Mouse (Mus musculus): Measurements from ENCODE around the gene Bach1. TPM values are rescaled to one million over a fixed set of nuclear protein-coding genes. Genes with fewer than 3 reads are reported as not detected.
A peak's percentile ranks its signal among the peaks of the same experiment; 100 is the strongest.

Gene Bach1
- total and polyA plus RNA-seq, 2 experiments = 8.2 to 28.9 TPM

- TF ChIP-seq CTCF (IDR thresholded peaks at IDR 0.05; ENCODE audit: low read depth, low read length) (no peak), POLR2A (IDR thresholded peaks at IDR 0.05; ENCODE audit: extremely low read depth, insufficient read depth, low read length) (no peak)
- 22% methylated on average over 4 of the region's 4 CpGs for WGBS
- no peak overlapping the region; the same call in 1 of the 2 replicates for H3K27ac ChIP-seq (replicated peaks; ENCODE audit: insufficient read depth, low read depth, low read length)
- H3K4me3 ChIP-seq (ENCODE audit: insufficient read depth, low read depth, low read length) = no peak overlapping the region
- no peaks in the 10 kb centered on the region for H3K27me3 ChIP-seq (ENCODE audit: control insufficient read depth, insufficient read depth, low read length)
- H3K4me1 ChIP-seq (ENCODE audit: control insufficient read depth, insufficient read depth, low read length) = peaks cover 9% of the 10 kb centered on the region
- H3K36me3 ChIP-seq (ENCODE audit: control insufficient read depth, insufficient read depth, low read length) = no peaks in the 10 kb centered on the region
- DNase-seq (ENCODE audit: extremely low read depth, low read depth, low spot score) = peak; percentile 89
- no peaks in the 10 kb centered on the region for H3K79me2 ChIP-seq (ENCODE audit: control insufficient read depth, insufficient read depth, low read length)
- no peak overlapping the region for H3K9ac ChIP-seq (ENCODE audit: low read depth, low read length)
Measured at GRCm38 (mm10) chr16:87690506-87690905, 8.2 kb upstream of the Bach1 start.

GRCm38 (mm10) chr16:87691102-87691501 lies 7.6 kb upstream of the Bach1 start:
- H3K9ac ChIP-seq (ENCODE audit: low read depth, low read length) = no peak overlapping the region
- H3K4me1 ChIP-seq (ENCODE audit: control insufficient read depth, insufficient read depth, low read length) = peaks cover 9% of the 10 kb centered on the region
- no peak overlapping the region for H3K4me3 ChIP-seq (ENCODE audit: insufficient read depth, low read depth, low read length)
- WGBS = 75% methylated on average over 4 of the region's 4 CpGs
- no peak for DNase-seq (ENCODE audit: extremely low read depth, low read depth, low spot score)
- peak overlapping the region; percentile 35 for H3K27ac ChIP-seq (replicated peaks; ENCODE audit: insufficient read depth, low read depth, low read length)
- no peaks in the 10 kb centered on the region for H3K36me3 ChIP-seq (ENCODE audit: control insufficient read depth, insufficient read depth, low read length)
- H3K79me2 ChIP-seq (ENCODE audit: control insufficient read depth, insufficient read depth, low read length) = no peaks in the 10 kb centered on the region
- TF ChIP-seq CTCF (IDR thresholded peaks at IDR 0.05; ENCODE audit: low read depth, low read length) = no peak
- no peak for TF ChIP-seq POLR2A (IDR thresholded peaks at IDR 0.05; ENCODE audit: extremely low read depth, insufficient read depth, low read length)
- H3K27me3 ChIP-seq (ENCODE audit: control insufficient read depth, insufficient read depth, low read length) = no peaks in the 10 kb centered on the region

DNA sequence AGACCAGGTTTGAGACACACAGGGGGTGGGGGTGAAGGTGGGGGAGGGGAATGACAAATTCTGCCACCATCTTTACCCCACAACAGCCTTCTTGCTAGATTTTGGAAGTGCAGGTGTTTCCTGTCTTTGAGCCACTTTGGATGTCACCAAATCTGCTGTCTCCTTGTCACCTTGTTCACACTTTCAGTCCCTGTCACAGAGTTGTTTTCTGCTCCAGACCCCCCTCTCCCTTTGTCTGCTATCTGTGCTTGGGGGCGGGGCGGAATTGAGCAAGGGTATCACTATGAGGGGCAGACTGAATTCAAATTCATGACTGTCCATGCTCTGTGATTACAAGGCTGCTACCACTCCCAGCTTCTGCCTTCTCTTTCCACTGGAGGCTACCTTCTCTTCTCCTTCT lies 6.2 kb upstream of the Bach1 start:
- Histone ChIP-seq H3K27me3 (ENCODE audit: control insufficient read depth, insufficient read depth, low read length) (no peaks in the 10 kb centered on the region), H3K27ac (replicated peaks; ENCODE audit: insufficient read depth, low read depth, low read length) (no peak overlapping the region), H3K79me2 (ENCODE audit: control insufficient read depth, insufficient read depth, low read length) (no peaks in the 10 kb centered on the region), H3K36me3 (ENCODE audit: control insufficient read depth, insufficient read depth, low read length) (no peaks in the 10 kb centered on the region), H3K9ac (ENCODE audit: low read depth, low read length) (no peak overlapping the region), H3K4me3 (ENCODE audit: insufficient read depth, low read depth, low read length) (no peak overlapping the region), H3K4me1 (ENCODE audit: control insufficient read depth, insufficient read depth, low read length) (peaks cover 5% of the 10 kb centered on the region; the same call in 1 of the 2 replicates)
- WGBS = 98% methylated on average over 2 of the region's 2 CpGs
- TF ChIP-seq POLR2A (IDR thresholded peaks at IDR 0.05; ENCODE audit: extremely low read depth, insufficient read depth, low read length) = no peak
- TF ChIP-seq CTCF (IDR thresholded peaks at IDR 0.05; ENCODE audit: low read depth, low read length) = no peak
- no peak for DNase-seq (ENCODE audit: extremely low read depth, low read depth, low spot score)

GRCm38 (mm10) chr16:87697707-87698365 lies 909 bp upstream of the Bach1 start:
- TF ChIP-seq POLR2A (IDR thresholded peaks at IDR 0.05; ENCODE audit: extremely low read depth, insufficient read depth, low read length) = no peak
- no peak for TF ChIP-seq CTCF (IDR thresholded peaks at IDR 0.05; ENCODE audit: low read depth, low read length)
- Histone ChIP-seq H3K27ac (replicated peaks; ENCODE audit: insufficient read depth, low read depth, low read length) (no peak overlapping the region), H3K79me2 (ENCODE audit: control insufficient read depth, insufficient read depth, low read length) (peaks cover 18% of the 10 kb centered on the region), H3K27me3 (ENCODE audit: control insufficient read depth, insufficient read depth, low read length) (no peaks in the 10 kb centered on the region), H3K4me3 (ENCODE audit: insufficient read depth, low read depth, low read length) (no peak overlapping the region), H3K9ac (ENCODE audit: low read depth, low read length) (no peak overlapping the region; the same call in 1 of the 2 replicates), H3K4me1 (ENCODE audit: control insufficient read depth, insufficient read depth, low read length) (peaks cover 12% of the 10 kb centered on the region), H3K36me3 (ENCODE audit: control insufficient read depth, insufficient read depth, low read length) (no peaks in the 10 kb centered on the region)
- WGBS = 59% methylated on average over 16 of the region's 16 CpGs
- no peak for DNase-seq (ENCODE audit: extremely low read depth, low read depth, low spot score)

GRCm38 (mm10) chr16:87699306-87699692 lies 554 bp downstream of the Bach1 start:
- H3K27ac ChIP-seq (replicated peaks; ENCODE audit: insufficient read depth, low read depth, low read length) = peak overlapping the region; percentile 85
- H3K27me3 ChIP-seq (ENCODE audit: control insufficient read depth, insufficient read depth, low read length) = no peaks in the 10 kb centered on the region
- peak; percentile 51 for DNase-seq (ENCODE audit: extremely low read depth, low read depth, low spot score)
- H3K9ac ChIP-seq (ENCODE audit: low read depth, low read length) = peak overlapping the region; percentile 97
- H3K4me3 ChIP-seq (ENCODE audit: insufficient read depth, low read depth, low read length) = peak overlapping the region; percentile 69
- H3K4me1 ChIP-seq (ENCODE audit: control insufficient read depth, insufficient read depth, low read length) = peaks cover 21% of the 10 kb centered on the region
- H3K36me3 ChIP-seq (ENCODE audit: control insufficient read depth, insufficient read depth, low read length) = no peaks in the 10 kb centered on the region
- TF ChIP-seq CTCF (IDR thresholded peaks at IDR 0.05; ENCODE audit: low read depth, low read length) (no peak), POLR2A (IDR thresholded peaks at IDR 0.05; ENCODE audit: extremely low read depth, insufficient read depth, low read length) (no peak)
- WGBS = under 1% methylated on average over 20 of the region's 20 CpGs
- peaks cover 32% of the 10 kb centered on the region for H3K79me2 ChIP-seq (ENCODE audit: control insufficient read depth, insufficient read depth, low read length)

GRCm38 (mm10) chr16:87699693-87700394 lies 1.1 kb downstream of the Bach1 start:
- Histone ChIP-seq H3K27me3 (ENCODE audit: control insufficient read depth, insufficient read depth, low read length) (no peaks in the 10 kb centered on the region), H3K4me3 (ENCODE audit: insufficient read depth, low read depth, low read length) (peak overlapping the region; percentile 69), H3K9ac (ENCODE audit: low read depth, low read length) (peak overlapping the region; percentile 97), H3K36me3 (ENCODE audit: control insufficient read depth, insufficient read depth, low read length) (no peaks in the 10 kb centered on the region), H3K4me1 (ENCODE audit: control insufficient read depth, insufficient read depth, low read length) (peaks cover 25% of the 10 kb centered on the region), H3K79me2 (ENCODE audit: control insufficient read depth, insufficient read depth, low read length) (peaks cover 37% of the 10 kb centered on the region), H3K27ac (replicated peaks; ENCODE audit: insufficient read depth, low read depth, low read length) (peak overlapping the region; percentile 85)
- under 1% methylated on average over 20 of the region's 20 CpGs for WGBS
- TF ChIP-seq POLR2A (IDR thresholded peaks at IDR 0.05; ENCODE audit: extremely low read depth, insufficient read depth, low read length) (no peak), CTCF (IDR thresholded peaks at IDR 0.05; ENCODE audit: low read depth, low read length) (no peak)
- peak; percentile 86 for DNase-seq (ENCODE audit: extremely low read depth, low read depth, low spot score)
